Mouse (Mus musculus): ENCODE data around the gene Atp8a2. TPM values are rescaled to one million over a fixed set of nuclear protein-coding genes. Genes with fewer than 3 reads are reported as not detected.
A peak's percentile ranks its signal among the peaks of the same experiment; 100 is the strongest.

The Atp8a2 gene
- total and polyA plus RNA-seq, 2 experiments from 2014 or later = 43.0 to 81.7 TPM

DNA sequence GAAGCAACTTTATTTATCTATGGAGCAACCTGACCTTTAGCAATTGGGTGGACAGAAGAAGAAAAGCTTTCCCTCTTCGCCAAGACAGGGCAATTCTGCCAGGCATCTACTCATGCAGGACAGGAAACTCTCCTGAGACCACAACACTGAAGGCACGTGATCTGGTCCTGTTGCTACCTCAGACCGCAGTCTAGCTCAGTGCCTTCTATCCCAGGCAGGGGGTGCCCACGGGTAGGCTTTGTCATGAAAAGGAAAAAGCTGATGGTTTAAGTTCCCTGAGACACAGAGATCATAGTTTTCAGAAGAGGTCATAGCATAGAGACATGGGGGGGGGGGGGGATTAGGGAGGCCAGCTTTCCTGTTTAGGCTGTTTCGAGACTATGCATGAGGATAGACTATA lies 269.2 kb downstream of the Atp8a2 start:
- Histone ChIP-seq H3K9ac (replicated peaks; ENCODE audit: low read length, poor library complexity, severe bottlenecking) (no peak overlapping the region), H3K4me1 (ENCODE audit: insufficient read depth, low read length) (no peaks in the 10 kb centered on the region), H3K27me3 (ENCODE audit: insufficient read depth, low read length) (no peaks in the 10 kb centered on the region), H3K4me3 (ENCODE audit: low read depth, low read length) (no peak overlapping the region), H3K9me3 (ENCODE audit: low read length) (no peaks in the 10 kb centered on the region), H3K4me2 (ENCODE audit: low read depth, low read length, poor library complexity, severe bottlenecking) (no peak overlapping the region), H3K36me3 (ENCODE audit: insufficient read depth, low read length) (no peaks in the 10 kb centered on the region), H3K27ac (ENCODE audit: low read depth, low read length) (no peak overlapping the region)
- WGBS = 68% methylated on average over 5 of the region's 5 CpGs
- no peak for TF ChIP-seq CTCF (IDR thresholded peaks at IDR 0.05)
- no peak for DNase-seq (ENCODE audit: low spot score)
- no peak for ATAC-seq (ENCODE audit: low FRiP score)

DNA sequence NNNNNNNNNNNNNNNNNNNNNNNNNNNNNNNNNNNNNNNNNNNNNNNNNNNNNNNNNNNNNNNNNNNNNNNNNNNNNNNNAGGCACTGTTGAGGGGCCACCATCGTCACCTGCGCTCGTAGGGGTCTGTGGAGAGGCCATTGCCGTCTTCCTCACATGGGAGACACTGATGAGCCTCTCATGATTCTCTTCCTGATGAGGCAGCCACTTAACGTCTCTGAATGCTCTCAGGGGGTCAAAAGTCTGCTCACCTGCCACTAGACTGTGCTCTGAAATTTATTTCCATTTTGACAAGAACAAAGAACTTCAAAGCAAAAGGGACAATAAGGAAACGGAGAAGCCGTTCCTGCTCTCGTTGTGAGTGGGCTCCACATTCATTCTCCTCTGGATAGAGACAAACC lies 277.1 kb downstream of the Atp8a2 start:
- Histone ChIP-seq H3K4me2 (ENCODE audit: low read depth, low read length, poor library complexity, severe bottlenecking) (no peak overlapping the region), H3K4me1 (ENCODE audit: insufficient read depth, low read length) (no peaks in the 10 kb centered on the region), H3K9me3 (ENCODE audit: low read length) (no peaks in the 10 kb centered on the region), H3K36me3 (ENCODE audit: insufficient read depth, low read length) (no peaks in the 10 kb centered on the region), H3K27ac (ENCODE audit: low read depth, low read length) (no peak overlapping the region), H3K9ac (replicated peaks; ENCODE audit: low read length, poor library complexity, severe bottlenecking) (no peak overlapping the region), H3K27me3 (ENCODE audit: insufficient read depth, low read length) (no peaks in the 10 kb centered on the region), H3K4me3 (ENCODE audit: low read depth, low read length) (no peak overlapping the region)
- 75% methylated on average over 8 of the region's 8 CpGs for WGBS
- no peak for TF ChIP-seq CTCF (IDR thresholded peaks at IDR 0.05)
- DNase-seq (ENCODE audit: low spot score) (no peak), ATAC-seq (ENCODE audit: low FRiP score) (no peak)

DNA sequence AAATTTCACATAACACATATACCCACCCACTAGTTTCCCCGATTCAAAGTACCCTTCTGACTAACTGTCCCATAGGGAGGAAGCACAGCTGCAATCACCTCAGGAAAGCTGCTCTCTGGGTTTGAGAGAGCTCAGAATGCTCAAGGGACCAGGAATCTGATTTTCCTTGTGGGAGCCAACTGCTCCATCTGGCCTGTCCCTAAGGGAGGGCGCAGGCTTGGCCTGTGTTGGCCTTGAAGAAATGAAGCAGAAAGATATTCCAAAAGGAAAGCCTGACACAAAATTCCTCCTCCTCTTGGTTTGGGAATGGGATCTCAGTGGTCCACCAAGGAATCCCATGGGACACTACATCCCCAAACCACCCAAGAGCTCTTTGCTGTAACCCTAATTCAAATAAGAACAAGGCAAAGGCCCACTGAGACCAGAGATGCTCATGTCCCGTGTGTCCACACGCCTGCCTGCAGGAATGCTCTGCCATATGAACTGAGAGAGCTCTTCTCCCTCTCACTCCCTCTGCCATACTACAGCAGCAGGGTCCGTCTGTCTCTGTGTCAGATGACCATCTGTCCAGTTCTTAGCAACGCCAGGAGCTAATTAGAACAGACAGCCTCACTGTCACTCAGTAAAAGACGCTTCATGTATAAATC lies 293.4 kb downstream of the Atp8a2 start:
- 83% methylated on average over 7 of the region's 7 CpGs for WGBS
- Histone ChIP-seq H3K9me3 (ENCODE audit: low read length) (no peaks in the 10 kb centered on the region), H3K36me3 (ENCODE audit: insufficient read depth, low read length) (no peaks in the 10 kb centered on the region), H3K9ac (replicated peaks; ENCODE audit: low read length, poor library complexity, severe bottlenecking) (no peak overlapping the region), H3K4me1 (ENCODE audit: insufficient read depth, low read length) (no peaks in the 10 kb centered on the region), H3K4me2 (ENCODE audit: low read depth, low read length, poor library complexity, severe bottlenecking) (no peak overlapping the region), H3K27me3 (ENCODE audit: insufficient read depth, low read length) (no peaks in the 10 kb centered on the region), H3K27ac (ENCODE audit: low read depth, low read length) (no peak overlapping the region), H3K4me3 (ENCODE audit: low read depth, low read length) (no peak overlapping the region)
- TF ChIP-seq CTCF (IDR thresholded peaks at IDR 0.05) = no peak
- ATAC-seq (ENCODE audit: low FRiP score) (no peak), DNase-seq (ENCODE audit: low spot score) (peak; percentile 21)

DNA sequence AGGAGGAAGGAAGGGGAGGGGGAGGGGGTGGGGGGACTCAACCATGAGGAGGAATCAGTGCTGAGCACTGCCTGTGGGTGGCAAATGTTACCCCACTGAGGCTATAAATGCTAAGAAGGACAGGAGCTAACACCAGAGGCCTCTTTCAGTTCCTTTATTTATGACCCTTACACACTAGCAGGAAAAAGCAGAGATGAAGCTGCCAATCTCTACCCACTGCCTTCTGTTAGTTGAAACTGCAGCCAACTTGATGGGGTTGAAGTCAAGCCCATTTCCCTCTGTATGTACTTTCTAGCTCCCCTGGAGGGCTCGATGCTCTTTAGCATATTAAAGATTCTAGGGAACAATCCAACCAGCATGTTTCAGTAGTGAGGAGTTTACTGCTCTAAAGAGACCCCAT lies 303.0 kb downstream of the Atp8a2 start:
- Histone ChIP-seq H3K9me3 (ENCODE audit: low read length) (no peaks in the 10 kb centered on the region), H3K27me3 (ENCODE audit: insufficient read depth, low read length) (no peaks in the 10 kb centered on the region), H3K36me3 (ENCODE audit: insufficient read depth, low read length) (no peaks in the 10 kb centered on the region), H3K9ac (replicated peaks; ENCODE audit: low read length, poor library complexity, severe bottlenecking) (no peak overlapping the region), H3K4me1 (ENCODE audit: insufficient read depth, low read length) (no peaks in the 10 kb centered on the region), H3K27ac (ENCODE audit: low read depth, low read length) (no peak overlapping the region), H3K4me3 (ENCODE audit: low read depth, low read length) (no peak overlapping the region), H3K4me2 (ENCODE audit: low read depth, low read length, poor library complexity, severe bottlenecking) (no peak overlapping the region)
- DNase-seq (ENCODE audit: low spot score) (no peak), ATAC-seq (ENCODE audit: low FRiP score) (no peak)
- 57% methylated on average over 1 of the region's 1 CpGs for WGBS
- TF ChIP-seq CTCF (IDR thresholded peaks at IDR 0.05) = no peak

DNA sequence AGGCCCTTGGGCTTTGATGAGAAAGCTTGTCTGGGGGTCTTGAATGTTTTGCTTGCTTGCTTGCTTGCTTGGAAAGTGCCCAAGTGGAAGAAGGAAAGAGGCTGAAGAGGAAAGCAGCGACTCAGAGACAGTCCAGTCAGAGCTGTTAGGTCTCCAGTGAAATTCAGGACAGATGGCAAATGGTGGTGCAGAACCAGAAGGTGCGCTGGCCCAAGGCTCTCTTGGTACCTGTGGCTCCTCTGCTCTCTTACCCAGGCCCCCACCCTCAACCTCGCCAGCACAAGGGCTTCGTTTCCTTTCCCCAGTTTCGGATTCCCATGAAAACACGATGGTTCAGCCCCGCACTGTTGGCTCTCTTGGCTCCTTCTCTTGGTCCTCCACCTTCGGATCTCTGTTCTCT lies 304.9 kb downstream of the Atp8a2 start:
- Histone ChIP-seq H3K4me3 (ENCODE audit: low read depth, low read length) (no peak overlapping the region), H3K9ac (replicated peaks; ENCODE audit: low read length, poor library complexity, severe bottlenecking) (no peak overlapping the region), H3K4me1 (ENCODE audit: insufficient read depth, low read length) (no peaks in the 10 kb centered on the region), H3K9me3 (ENCODE audit: low read length) (no peaks in the 10 kb centered on the region), H3K27ac (ENCODE audit: low read depth, low read length) (no peak overlapping the region), H3K4me2 (ENCODE audit: low read depth, low read length, poor library complexity, severe bottlenecking) (no peak overlapping the region), H3K27me3 (ENCODE audit: insufficient read depth, low read length) (no peaks in the 10 kb centered on the region), H3K36me3 (ENCODE audit: insufficient read depth, low read length) (no peaks in the 10 kb centered on the region)
- WGBS = 89% methylated on average over 8 of the region's 8 CpGs
- DNase-seq (ENCODE audit: low spot score) (no peak), ATAC-seq (ENCODE audit: low FRiP score) (no peak)
- no peak for TF ChIP-seq CTCF (IDR thresholded peaks at IDR 0.05)

DNA sequence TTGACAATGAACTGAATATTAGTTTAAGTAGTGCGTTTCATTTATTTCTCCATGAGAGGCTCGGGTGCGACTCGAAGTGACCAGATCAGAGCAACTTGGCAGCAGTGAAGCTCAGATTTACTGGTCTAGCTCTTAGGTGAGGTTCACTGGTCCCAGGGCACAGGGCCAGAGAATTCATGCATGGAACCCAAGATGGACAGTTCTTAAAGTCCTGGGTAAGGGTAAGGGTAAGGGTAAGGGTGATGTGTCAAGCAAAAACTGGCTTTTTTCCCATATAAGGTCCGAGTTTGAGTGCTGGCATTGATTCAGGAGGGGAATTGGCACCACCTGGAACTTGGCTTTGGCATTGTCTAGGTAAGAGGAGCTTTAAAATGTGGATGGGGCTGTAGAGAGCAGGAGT lies 305.5 kb downstream of the Atp8a2 start:
- Histone ChIP-seq H3K9me3 (ENCODE audit: low read length) (no peaks in the 10 kb centered on the region), H3K36me3 (ENCODE audit: insufficient read depth, low read length) (no peaks in the 10 kb centered on the region), H3K27me3 (ENCODE audit: insufficient read depth, low read length) (no peaks in the 10 kb centered on the region), H3K4me2 (ENCODE audit: low read depth, low read length, poor library complexity, severe bottlenecking) (no peak overlapping the region), H3K4me1 (ENCODE audit: insufficient read depth, low read length) (no peaks in the 10 kb centered on the region), H3K27ac (ENCODE audit: low read depth, low read length) (no peak overlapping the region), H3K4me3 (ENCODE audit: low read depth, low read length) (no peak overlapping the region), H3K9ac (replicated peaks; ENCODE audit: low read length, poor library complexity, severe bottlenecking) (no peak overlapping the region)
- TF ChIP-seq CTCF (IDR thresholded peaks at IDR 0.05) = no peak
- 86% methylated on average over 5 of the region's 5 CpGs for WGBS
- DNase-seq (ENCODE audit: low spot score) = no peak
- ATAC-seq (ENCODE audit: low FRiP score) = no peak
